Mouse (Mus musculus): ENCODE data around the gene Hddc3. TPM values are rescaled to one million over a fixed set of nuclear protein-coding genes. Genes with fewer than 3 reads are reported as not detected.

The Hddc3 gene
- total and polyA plus RNA-seq, 3 experiments, result 47.1 to 58.1 TPM; not detected in 1

DNA sequence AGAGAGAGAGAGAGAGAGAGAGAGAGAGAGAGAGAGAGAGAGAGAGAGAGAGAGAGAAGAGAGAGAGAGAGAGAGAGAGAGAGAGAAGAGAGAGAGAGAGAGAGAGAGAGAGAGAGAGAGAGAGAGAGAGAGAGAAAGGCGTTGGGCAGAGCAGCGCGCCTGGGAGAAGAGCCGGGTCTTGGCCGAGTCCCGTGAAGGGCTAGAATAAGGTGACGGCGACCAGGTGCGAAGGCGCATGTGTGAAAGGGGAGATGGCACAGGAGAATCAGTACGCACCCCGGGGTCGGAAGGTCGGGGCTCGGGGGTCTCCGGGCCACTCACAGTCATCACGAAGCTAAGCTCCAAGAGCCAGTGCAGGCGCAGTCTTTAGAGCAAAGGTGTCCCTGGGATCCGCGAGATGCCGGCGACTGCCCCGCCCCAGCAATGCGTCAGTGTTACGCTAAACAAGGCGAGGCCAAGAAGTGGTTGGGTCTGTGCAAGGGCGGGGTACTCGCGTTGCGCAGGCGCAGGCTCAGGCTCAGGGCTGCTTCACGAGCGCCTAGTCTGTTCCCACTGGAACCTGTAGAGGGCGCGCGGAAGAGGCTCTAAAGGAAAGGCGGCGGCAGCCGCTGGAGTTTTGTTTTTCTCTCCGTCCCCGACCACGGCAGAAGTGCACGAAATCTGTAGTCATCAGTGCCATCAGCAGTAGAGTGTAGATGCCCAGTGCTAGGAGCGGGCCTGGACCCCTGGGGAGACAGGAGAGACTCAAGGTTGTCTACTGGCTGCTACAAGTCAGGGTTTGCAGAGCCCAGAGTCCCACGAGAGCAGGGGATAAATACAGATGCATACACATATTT, 2.9 kb upstream of the Hddc3 start (continued):
- TF ChIP-seq MYC (IDR thresholded peaks at IDR 0.05; ENCODE audit: low read depth, low read length) (0 out of 2 replicates have a peak, but pooled peaks have one; percentile 33), ZMIZ1 (IDR thresholded peaks at IDR 0.05; ENCODE audit: low read depth, low read length) (peak; percentile 53; the same call in 1 of the 2 replicates), BHLHE40 (IDR thresholded peaks at IDR 0.05; ENCODE audit: borderline replicate concordance, low read depth, low read length) (no peak), POLR2AphosphoS5 (IDR thresholded peaks at IDR 0.05; ENCODE audit: borderline replicate concordance, low read depth, low read length) (no peak), CHD1 (IDR thresholded peaks at IDR 0.05; ENCODE audit: low read depth, low read length) (no peak)

- TF ChIP-seq CHD2 (IDR thresholded peaks at IDR 0.05; ENCODE audit: low read length) (no peak), NRF1 (IDR thresholded peaks at IDR 0.05; ENCODE audit: insufficient read depth, low read depth, low read length, poor library complexity, severe bottlenecking) (no peak; the same call in 1 of the 2 replicates), MEF2A (IDR thresholded peaks at IDR 0.05; ENCODE audit: extremely low read depth, insufficient replicate concordance, low read depth, low read length, poor library complexity, severe bottlenecking) (no peak), MAZ (IDR thresholded peaks at IDR 0.05; ENCODE audit: low read depth, low read length) (no peak), RAD21 (IDR thresholded peaks at IDR 0.05; ENCODE audit: low read depth, low read length) (peak; percentile 65), MAFK (IDR thresholded peaks at IDR 0.05; ENCODE audit: borderline replicate concordance, low read depth, low read length) (no peak), MYB (IDR thresholded peaks at IDR 0.05; ENCODE audit: low read depth, low read length) (no peak), TAL1 (IDR thresholded peaks at IDR 0.05; ENCODE audit: low read length) (no peak), E2F4 (IDR thresholded peaks at IDR 0.05; ENCODE audit: borderline replicate concordance, low read depth, low read length) (no peak), ZMIZ1 (IDR thresholded peaks at IDR 0.05; ENCODE audit: low read depth, low read length) (no peak), TCF12 (IDR thresholded peaks at IDR 0.05; ENCODE audit: low read depth, low read length) (no peak), TBP (IDR thresholded peaks at IDR 0.05; ENCODE audit: low read depth, low read length) (no peak), MXI1 (IDR thresholded peaks at IDR 0.05; ENCODE audit: low read depth, low read length) (no peak), USF1 (IDR thresholded peaks at IDR 0.05; ENCODE audit: low read depth, low read length) (no peak), GATA1 (IDR thresholded peaks at IDR 0.05; ENCODE audit: low read depth, low read length) (no peak), ELF1 (IDR thresholded peaks at IDR 0.05; ENCODE audit: low read depth, low read length) (no peak), HCFC1 (IDR thresholded peaks at IDR 0.05; ENCODE audit: low read depth, low read length) (no peak), EP300 (IDR thresholded peaks at IDR 0.05; ENCODE audit: low read depth in 1 of 2, low read length in 2 of 2) (no peak), UBTF (IDR thresholded peaks at IDR 0.05; ENCODE audit: borderline replicate concordance, insufficient read depth, low read depth, low read length) (no peak), SMC3 (IDR thresholded peaks at IDR 0.05; ENCODE audit: low read depth, low read length) (peak; percentile 78), POLR2AphosphoS5 (IDR thresholded peaks at IDR 0.05; ENCODE audit: borderline replicate concordance, low read depth, low read length) (no peak), CTCF (IDR thresholded peaks at IDR 0.05 in 2 of 3, conservative IDR thresholded peaks at IDR 0.05 in 1 of 3; ENCODE audit: control insufficient read depth in 1 of 3, insufficient read depth in 1 of 3, low read depth in 2 of 3, low read length in 3 of 3, poor library complexity in 1 of 3, severe bottlenecking in 1 of 3) (peak; percentile 50 to 84 (median 79)), ETS1 (IDR thresholded peaks at IDR 0.05; ENCODE audit: low read depth, low read length) (no peak), ZC3H11A (IDR thresholded peaks at IDR 0.05; ENCODE audit: low read depth, low read length) (peak; percentile 48; the same call in 1 of the 2 replicates), MAX (IDR thresholded peaks at IDR 0.05; ENCODE audit: low read length) (no peak), ZNF384 (IDR thresholded peaks at IDR 0.05; ENCODE audit: low read depth, low read length) (peak; percentile 36; the same call in 1 of the 2 replicates), CHD1 (IDR thresholded peaks at IDR 0.05; ENCODE audit: low read depth, low read length) (no peak), POLR2A (IDR thresholded peaks at IDR 0.05; ENCODE audit: control insufficient read depth in 1 of 2, insufficient read depth in 1 of 2, low read depth in 1 of 2, low read length in 2 of 2, poor library complexity in 1 of 2) (no peak), POLR2AphosphoS2 (IDR thresholded peaks at IDR 0.05; ENCODE audit: low read length) (no peak)
- Histone ChIP-seq H3K27me3 (ENCODE audit: control insufficient read depth in 1 of 2, insufficient read depth in 2 of 2, low read length in 2 of 2) (no peaks in the 10 kb centered on the region), H3K4me3 (ENCODE audit: control insufficient read depth in 1 of 2, insufficient read depth in 1 of 2, low read depth in 2 of 2, low read length in 2 of 2) (peak within 1 kb of the TSS; percentile 70 to 77), H3K79me2 (ENCODE audit: control insufficient read depth, insufficient read depth, low read length, poor library complexity) (peaks cover 11% of the 10 kb centered on the region), H3K9me3 (replicated peaks; ENCODE audit: insufficient read depth, low read length) (no peaks in the 10 kb centered on the region), H3K9ac (ENCODE audit: control insufficient read depth, low read depth, low read length, poor library complexity, severe bottlenecking) (peak within 1 kb of the TSS; percentile 69), H3K27ac (ENCODE audit: control insufficient read depth, low read depth, low read length) (peak within 1 kb of the TSS; percentile 38), H3K36me3 (ENCODE audit: control insufficient read depth in 1 of 2, insufficient read depth in 2 of 2, low read length in 2 of 2) (peaks cover 0 to 12% of the 10 kb centered on the region in 2 experiments; a peak in 2 of 4 replicates), H3K4me1 (ENCODE audit: control insufficient read depth in 1 of 2, insufficient read depth in 2 of 2, low read length in 2 of 2) (peaks cover 0 to 31% of the 10 kb centered on the region in 2 experiments; a peak in 3 of 4 replicates)
- DNase-seq (ENCODE audit: low read depth, low spot score), result peak; percentile 88
Measured at GRCm38 (mm10) chr7:80340793-80341192, 2.1 kb upstream of the Hddc3 start, which contains the start of gene Unc45a. Unc45a (minus strand) TSS chr7:80341005.
